Mouse (Mus musculus) forebrain, postnatal 0 days (tissue): ENCODE measurements around the gene Tacc2. TPM values are rescaled to one million over a fixed set of nuclear protein-coding genes. Genes with fewer than 3 reads are reported as not detected.

Source experiments
- ATAC-seq: fragments of 200-750 bp; cut with Nextera tagmentation; 2 replicates; pipeline ENCODE4 v1.8.0; 2017; ENCODE audit warnings: mild to moderate bottlenecking, moderate library complexity
- DNase-seq: peaks from one replicate; pipeline ENCODE4 v3.0.0-alpha.2; 2015
- H3K27ac ChIP-seq: fragments of 300-500 bp; sonication (generic); 2 replicates; pipeline ENCODE4 v1.5.1; 2014; ENCODE audit warnings: low read depth, mild to moderate bottlenecking, antibody characterized with exemption, low read length, moderate library complexity, mixed read lengths
- H3K27me3 ChIP-seq: fragments of 300-500 bp; sonication (generic); 2 replicates; pipeline ENCODE4 v1.6.1; 2014; ENCODE audit warnings: mild to moderate bottlenecking, low read length, mixed read lengths; ENCODE audit not compliant: insufficient read depth
- H3K36me3 ChIP-seq: fragments of 300-500 bp; sonication (generic); 2 replicates; pipeline ENCODE4 v1.6.1; 2014; ENCODE audit warnings: mild to moderate bottlenecking, moderate library complexity; ENCODE audit not compliant: insufficient read depth
- H3K4me1 ChIP-seq: fragments of 300-500 bp; sonication (generic); 2 replicates; pipeline ENCODE4 v1.6.1; 2014; ENCODE audit warnings: antibody characterized with exemption; ENCODE audit not compliant: insufficient read depth
- H3K4me2 ChIP-seq: fragments of 300-500 bp; sonication (generic); 2 replicates; pipeline ENCODE4 v1.6.1; 2014; ENCODE audit warnings: low read depth, mild to moderate bottlenecking, moderate library complexity
- H3K4me3 ChIP-seq: fragments of 300-500 bp; sonication (generic); 2 replicates; pipeline ENCODE4 v1.5.1; 2014; ENCODE audit warnings: low read depth, low read length, mixed read lengths
- H3K9ac ChIP-seq: fragments of 300-500 bp; sonication (generic); 2 replicates; pipeline ENCODE4 v1.6.1; 2014; ENCODE audit warnings: mild to moderate bottlenecking
- H3K9me3 ChIP-seq: fragments of 300-500 bp; sonication (generic); 2 replicates; pipeline ENCODE4 v1.6.1; 2016; ENCODE audit warnings: low read length
- CTCF ChIP-seq: sonication (generic); IDR thresholded peaks from 2 replicates; pipeline ENCODE4 v1.5.1; 2016; ENCODE audit warnings: antibody characterized with exemption, control low read depth, low read depth
- WGBS: fragments of 180-500 bp; shearing (Covaris S2); extraction: QIAGEN DNeasy Blood & Tissue Kit; methylation state at CpG from one replicate; pipeline ENCODE4 v1.1.7; 2014; 5-methylcytosine and 5-hydroxymethylcytosine counted together
- polyA plus RNA-seq: library from polyadenylated mRNA; unstranded; fragments of >200 nt; fragmentation: Nextera tagmentation; extraction: Ambion mirVana; gene quantifications from 2 replicates; pipeline ENCODE4 v1.2.1, GENCODE M21; 2015
- total RNA-seq: library from RNA; depleted of rRNA; stranded (reverse); fragments of >200 nt; gene quantifications from 2 replicates; pipeline ENCODE4 v1.2.3, GENCODE M21; 2014

The Tacc2 gene
- total and polyA plus RNA-seq, 2 experiments from 2014 or later: 54.1 to 60.9 TPM

DNA sequence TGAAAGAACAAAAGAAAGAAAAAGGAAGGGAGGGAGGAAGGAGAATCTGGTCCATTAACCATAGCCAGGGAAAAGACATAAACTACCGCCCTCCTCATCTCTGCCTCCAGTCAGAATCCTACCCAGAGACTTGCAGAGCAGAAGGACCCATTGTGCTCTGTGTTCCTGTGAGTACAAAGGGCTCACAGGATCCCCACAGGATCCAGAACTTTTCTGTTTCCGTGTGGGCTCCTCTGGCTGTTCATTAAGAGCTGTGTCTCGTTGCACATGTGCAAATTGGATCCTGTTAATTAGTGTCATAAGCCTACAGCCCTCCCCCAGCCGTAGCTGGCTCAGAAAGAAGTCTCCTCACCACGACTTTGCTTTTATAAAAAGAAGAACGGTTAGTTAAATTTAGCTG lies 155.7 kb downstream of the Tacc2 start:
- Histone ChIP-seq H3K4me1 (0 out of 2 replicates have a peak, but pooled peaks cover 7% of the 10 kb centered on the region), H3K9ac (no peak overlapping the region), H3K36me3 (peaks cover 71% of the 10 kb centered on the region), H3K27me3 (no peaks in the 10 kb centered on the region), H3K4me3 (no peak overlapping the region), H3K27ac (0 out of 2 replicates have a peak overlapping the region, but pooled peaks have one; percentile 22), H3K4me2 (no peak overlapping the region), H3K9me3 (no peaks in the 10 kb centered on the region)
- DNase-seq: no peak
- no peak for TF ChIP-seq CTCF
- peak; percentile 46; the same call in 1 of the 2 replicates for ATAC-seq
- WGBS: 10% methylated on average over 6 of the region's 6 CpGs

DNA sequence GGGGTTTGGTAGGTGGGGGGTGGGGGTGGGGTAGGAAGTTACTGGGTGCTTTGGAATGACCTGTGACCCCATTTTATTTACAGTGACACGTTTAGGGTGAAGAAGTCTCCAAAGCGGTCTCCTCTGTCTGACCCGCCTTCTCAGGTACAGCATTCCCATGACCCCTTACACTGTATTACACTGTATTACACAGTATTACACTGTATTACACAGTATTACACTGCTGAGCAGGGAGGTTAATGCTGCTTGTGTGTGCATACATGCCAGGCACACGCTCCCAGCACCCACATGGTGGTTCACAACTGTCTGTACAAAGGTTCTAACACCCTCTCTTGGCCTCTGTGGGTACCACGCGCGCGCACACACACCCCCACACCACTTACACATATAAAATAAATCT lies 156.2 kb downstream of the Tacc2 start:
- H3K9me3 ChIP-seq: no peaks in the 10 kb centered on the region
- WGBS: 89% methylated on average over 8 of the region's 8 CpGs
- no peak overlapping the region for H3K4me2 ChIP-seq
- DNase-seq: no peak
- H3K9ac ChIP-seq: no peak overlapping the region
- no peak for TF ChIP-seq CTCF
- no peak for ATAC-seq
- H3K27ac ChIP-seq: no peak overlapping the region
- peaks cover 71% of the 10 kb centered on the region for H3K36me3 ChIP-seq
- no peak overlapping the region for H3K4me3 ChIP-seq
- 0 out of 2 replicates have a peak, but pooled peaks cover 7% of the 10 kb centered on the region for H3K4me1 ChIP-seq
- H3K27me3 ChIP-seq: no peaks in the 10 kb centered on the region

DNA sequence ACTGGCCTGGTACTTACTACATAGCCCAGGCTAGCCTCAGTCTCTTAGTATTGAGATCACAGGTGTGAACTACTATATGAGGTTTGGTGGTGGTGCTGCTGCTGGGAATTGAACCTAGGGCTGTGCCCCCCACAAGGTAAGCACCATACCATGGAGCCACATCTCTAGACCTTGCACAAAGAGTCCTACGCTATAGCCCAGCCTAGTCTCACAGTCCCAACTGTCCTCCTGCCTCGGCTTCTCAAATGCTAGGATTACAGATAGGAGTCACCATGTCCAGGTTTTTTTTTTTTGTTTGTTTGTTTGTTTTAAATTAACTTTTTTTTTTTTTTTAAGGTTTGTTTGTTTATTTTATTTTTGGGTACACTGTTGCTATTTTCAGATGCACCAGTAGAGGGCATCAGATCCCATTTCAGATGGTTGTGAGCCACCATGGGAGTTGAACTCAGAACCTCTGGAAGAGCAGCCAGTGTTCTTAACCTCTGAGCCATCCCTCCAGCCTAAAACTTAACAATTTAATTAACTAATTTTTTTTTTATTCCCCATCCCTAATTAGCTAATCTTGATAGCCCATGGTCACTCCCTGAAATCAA lies 157.1 kb downstream of the Tacc2 start:
- DNase-seq (no peak), ATAC-seq (no peak)
- H3K4me1 ChIP-seq: 0 out of 2 replicates have a peak, but pooled peaks cover 7% of the 10 kb centered on the region
- no peaks in the 10 kb centered on the region for H3K9me3 ChIP-seq
- no peak overlapping the region for H3K4me3 ChIP-seq
- WGBS: 93% methylated on average over 2 of the region's 2 CpGs
- no peaks in the 10 kb centered on the region for H3K27me3 ChIP-seq
- no peak overlapping the region for H3K4me2 ChIP-seq
- no peak overlapping the region for H3K9ac ChIP-seq
- peak; percentile 49 for TF ChIP-seq CTCF
- H3K27ac ChIP-seq: no peak overlapping the region
- peaks cover 67% of the 10 kb centered on the region for H3K36me3 ChIP-seq

DNA sequence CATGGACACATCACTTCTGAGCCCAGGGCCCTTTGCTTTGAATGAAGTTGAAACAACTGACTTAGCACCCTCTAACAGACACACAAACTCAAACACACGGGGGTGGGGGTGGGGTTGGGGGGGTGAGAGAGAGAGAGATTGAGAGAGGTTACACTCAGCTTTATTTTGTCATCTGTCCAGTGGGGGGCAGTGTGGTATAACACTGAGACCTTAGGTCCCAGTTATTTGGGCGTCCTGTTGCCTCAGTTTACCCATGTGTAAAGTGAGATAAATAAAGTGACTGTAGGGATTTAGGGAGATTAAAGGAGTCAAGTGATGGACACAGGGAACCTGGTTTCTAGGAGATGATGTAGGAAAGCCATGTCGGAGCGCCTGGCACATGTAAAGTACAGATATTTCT lies 163.9 kb downstream of the Tacc2 start:
- H3K27me3 ChIP-seq: no peaks in the 10 kb centered on the region
- peaks cover 92% of the 10 kb centered on the region for H3K36me3 ChIP-seq
- no peak overlapping the region for H3K4me2 ChIP-seq
- 79% methylated on average over 4 of the region's 4 CpGs for WGBS
- TF ChIP-seq CTCF: peak; percentile 36
- no peak overlapping the region for H3K4me3 ChIP-seq
- H3K27ac ChIP-seq: no peak overlapping the region
- no peaks in the 10 kb centered on the region for H3K9me3 ChIP-seq
- H3K9ac ChIP-seq: no peak overlapping the region
- DNase-seq (no peak), ATAC-seq (no peak)
- H3K4me1 ChIP-seq: no peaks in the 10 kb centered on the region

DNA sequence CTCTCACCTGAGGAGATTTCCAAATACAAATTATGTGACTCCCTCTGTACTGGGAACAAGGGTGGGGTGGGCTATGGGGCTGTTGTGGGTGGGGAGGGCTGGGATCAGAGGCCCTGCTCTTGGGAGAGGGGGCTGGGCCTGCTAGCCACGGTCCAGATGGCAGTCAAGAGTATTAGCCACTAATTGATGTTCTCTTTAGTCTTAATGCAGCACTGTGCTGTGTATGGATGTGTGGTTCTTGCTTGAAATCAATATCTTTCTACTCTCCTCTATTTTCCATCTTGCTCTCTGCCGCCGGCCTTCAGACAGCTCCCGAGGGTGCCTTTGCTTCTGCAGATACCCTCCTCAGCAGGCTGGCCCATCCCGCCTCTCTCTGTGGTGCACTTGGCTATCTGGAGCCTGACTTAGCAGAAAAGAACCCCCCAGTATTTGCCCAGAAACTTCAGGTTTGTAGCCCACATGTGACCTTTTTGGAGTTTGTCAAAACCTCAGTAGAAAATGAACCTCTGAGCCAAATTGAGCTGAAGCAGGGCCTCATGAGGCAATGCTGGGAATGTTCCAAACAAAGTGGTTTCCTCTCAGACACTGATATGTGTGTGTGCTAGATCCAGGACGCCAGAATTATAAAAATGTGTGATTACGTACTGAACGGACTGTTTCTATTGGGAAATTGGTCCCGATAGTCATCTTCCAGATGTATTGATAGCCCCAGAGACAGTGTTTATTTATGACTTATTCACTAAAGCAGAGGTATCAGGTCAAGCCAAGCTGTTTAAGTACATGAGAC lies 166.2 kb downstream of the Tacc2 start:
- Histone ChIP-seq H3K27me3 (no peaks in the 10 kb centered on the region), H3K9me3 (no peaks in the 10 kb centered on the region), H3K9ac (no peak overlapping the region), H3K4me1 (no peaks in the 10 kb centered on the region), H3K27ac (no peak overlapping the region), H3K36me3 (peaks cover 79% of the 10 kb centered on the region), H3K4me2 (no peak overlapping the region), H3K4me3 (no peak overlapping the region)
- no peak for TF ChIP-seq CTCF
- DNase-seq: no peak
- ATAC-seq: no peak
- WGBS: 86% methylated on average over 9 of the region's 9 CpGs

DNA sequence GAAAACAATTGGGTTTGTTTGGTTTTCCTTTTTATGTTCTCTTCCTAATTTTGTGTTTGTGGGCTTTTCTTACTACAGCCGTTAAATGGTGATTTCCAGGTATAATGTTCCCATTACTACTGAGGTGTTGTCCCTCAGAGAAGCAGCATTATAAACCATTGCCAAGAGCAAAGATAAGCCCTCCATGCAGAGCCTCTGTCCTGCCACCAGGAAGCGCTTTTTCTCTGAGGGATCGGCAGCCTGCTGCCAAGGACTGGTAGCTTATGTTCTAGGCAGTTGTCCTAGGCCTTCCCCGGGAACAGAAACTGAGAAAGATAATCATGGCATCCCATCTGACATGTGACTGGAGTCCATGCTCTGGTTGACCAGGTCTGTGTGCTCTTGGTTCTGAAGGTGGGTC lies 171.9 kb downstream of the Tacc2 start:
- 89% methylated on average over 4 of the region's 4 CpGs for WGBS
- no peak overlapping the region for H3K9ac ChIP-seq
- ATAC-seq (no peak), DNase-seq (no peak)
- no peak overlapping the region for H3K4me3 ChIP-seq
- peak; percentile 32; the same call in 1 of the 2 replicates for TF ChIP-seq CTCF
- no peaks in the 10 kb centered on the region for H3K9me3 ChIP-seq
- H3K4me1 ChIP-seq: peaks cover 9% of the 10 kb centered on the region
- H3K27me3 ChIP-seq: no peaks in the 10 kb centered on the region
- no peak overlapping the region for H3K27ac ChIP-seq
- H3K36me3 ChIP-seq: peaks cover 64% of the 10 kb centered on the region
- H3K4me2 ChIP-seq: no peak overlapping the region

DNA sequence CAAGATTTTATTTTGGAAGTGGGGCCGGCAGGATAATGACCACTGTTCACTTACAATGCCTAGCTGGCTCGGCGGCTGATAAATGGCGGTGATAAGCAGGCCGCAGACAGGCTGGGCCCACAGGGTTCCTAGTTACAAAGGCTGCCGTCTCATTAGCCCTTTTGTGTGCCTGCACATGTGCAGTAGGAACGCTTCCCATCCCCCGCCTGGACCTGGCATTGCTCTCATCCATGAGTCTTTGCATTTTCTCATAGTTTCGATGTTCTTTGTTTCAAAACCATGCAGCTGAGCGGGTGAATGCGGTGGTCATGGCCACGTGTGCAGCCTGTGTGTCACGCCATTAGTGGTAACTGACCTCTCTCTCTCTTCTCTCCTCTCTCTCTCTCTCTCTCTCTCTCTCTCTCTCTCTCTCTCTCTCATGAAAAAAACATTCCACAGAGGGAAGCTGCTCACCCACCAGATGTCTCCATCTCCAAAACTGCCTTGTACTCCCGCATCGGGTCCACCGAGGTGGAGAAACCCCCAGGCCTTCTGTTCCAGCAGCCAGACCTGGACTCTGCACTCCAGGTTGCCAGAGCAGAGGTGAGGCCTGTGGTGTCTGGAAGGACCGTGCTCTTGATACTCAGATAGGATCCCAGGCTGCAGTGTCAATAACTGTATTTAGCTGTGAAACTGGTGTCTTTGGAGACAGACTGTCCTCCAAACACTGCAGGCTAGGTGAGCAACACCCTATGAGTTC lies 173.7 kb downstream of the Tacc2 start:
- Histone ChIP-seq H3K27me3 (no peaks in the 10 kb centered on the region), H3K4me2 (no peak overlapping the region), H3K9me3 (no peaks in the 10 kb centered on the region), H3K4me1 (peaks cover 9% of the 10 kb centered on the region), H3K27ac (peak overlapping the region; percentile 73), H3K9ac (no peak overlapping the region), H3K4me3 (no peak overlapping the region), H3K36me3 (peaks cover 54% of the 10 kb centered on the region)
- 12% methylated on average over 17 of the region's 17 CpGs for WGBS
- ATAC-seq: peak; percentile 84
- DNase-seq: peak; percentile 73
- no peak for TF ChIP-seq CTCF
